Mouse (Mus musculus): ENCODE data around the gene Prkd2.

GRCm38 (mm10) chr7:16847507-16847906 lies 4.8 kb downstream of the Prkd2 start:
- TF ChIP-seq GATA1 (IDR thresholded peaks at IDR 0.05; ENCODE audit: low read length) = no peak
- TF ChIP-seq TAL1 (IDR thresholded peaks at IDR 0.05; ENCODE audit: low read length) = no peak

Data from erythroblast, embryonic 14.5 days (primary cell).